In the genomic region with DNA sequence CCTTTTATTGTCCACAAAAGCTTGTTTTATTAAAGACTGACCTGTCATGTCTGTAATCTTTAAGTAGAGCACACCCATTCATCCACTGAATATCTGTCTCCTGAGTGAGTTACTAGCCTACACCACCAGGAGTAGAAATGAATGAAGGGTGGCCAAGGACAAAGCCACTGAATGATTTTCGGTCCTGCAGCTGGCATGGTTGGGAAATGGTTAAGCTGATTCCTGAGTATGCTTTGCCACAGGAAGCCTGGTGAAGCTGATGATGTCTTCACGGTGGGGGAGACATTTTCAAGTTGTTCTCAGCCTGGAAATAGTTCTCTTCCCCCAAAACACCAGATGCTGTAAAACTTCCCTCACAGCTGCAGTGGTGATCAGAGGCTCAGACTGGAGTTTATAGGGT, we compare ENCODE assay signal across 24 mouse cellular contexts. TPM values are rescaled to one million over a fixed set of nuclear protein-coding genes. Genes with fewer than 3 reads are reported as not detected.
DNase-seq lines count a peak whose midpoint lies in the region; ATAC-seq and TF ChIP-seq lines count a peak whose summit lies in the region.
"Had no signal": no experiment of that assay in that cellular context is flagged by ENCODE, and none has a peak within 500 bp of the region (broad histone marks: within the 10 kb centered on the region; RNA-seq: fewer than 3 reads in every experiment).

No protein-coding gene starts in this region.

- no peak overlapping the region for H3K9ac ChIP-seq in intestine, embryonic 14.5 days (ENCODE audit: low read length)
- no peak overlapping the region for H3K9ac ChIP-seq in intestine, postnatal 0 days (ENCODE audit: low read depth, low read length)
- no peak overlapping the region for H3K9ac ChIP-seq in midbrain, embryonic 15.5 days
- H3K9ac ChIP-seq: embryonic facial prominence, embryonic 13.5 days; embryonic facial prominence, embryonic 15.5 days; forebrain, embryonic 12.5 days had no signal

- no peaks in the 10 kb centered on the region for H3K9me3 ChIP-seq in intestine, embryonic 14.5 days (ENCODE audit: control insufficient read depth, low read length)
- no peaks in the 10 kb centered on the region for H3K9me3 ChIP-seq in intestine, postnatal 0 days (ENCODE audit: control insufficient read depth)
- H3K9me3 ChIP-seq in midbrain, embryonic 15.5 days: no peaks in the 10 kb centered on the region
- H3K9me3 ChIP-seq: embryonic facial prominence, embryonic 13.5 days; embryonic facial prominence, embryonic 15.5 days; forebrain, embryonic 10.5 days; forebrain, embryonic 12.5 days had no signal

- H3K4me3 ChIP-seq in intestine, embryonic 14.5 days (ENCODE audit: low read depth, low read length): no peak overlapping the region
- H3K4me3 ChIP-seq in intestine, postnatal 0 days (ENCODE audit: low read depth, low read length): no peak overlapping the region
- no peak overlapping the region for H3K4me3 ChIP-seq in midbrain, embryonic 15.5 days
- H3K4me3 ChIP-seq: embryonic facial prominence, embryonic 13.5 days; embryonic facial prominence, embryonic 15.5 days; erythroblast, embryonic 14.5 days; forebrain, embryonic 10.5 days; forebrain, embryonic 12.5 days had no signal

- no peak for TF ChIP-seq CTCF in intestine, postnatal 0 days (IDR thresholded peaks at IDR 0.05; ENCODE audit: low read depth)

- peak; percentile 48 for DNase-seq in intestine, embryonic 14.5 days (ENCODE audit: low spot score)
- no peak for DNase-seq in lung, postnatal 25 days (ENCODE audit: low spot score)
- DNase-seq in adrenal gland, postnatal 25 days: no peak
- DNase-seq: adrenal gland, adult 2 months; adrenal gland, postnatal 10 days; adrenal gland, postnatal 36 days; cerebellum, adult 11-12 months; cerebellum, adult 2 months; cerebellum, adult 9-10 months; cerebellum, postnatal 10 days; cerebellum, postnatal 25 days; embryo, embryonic 11 days had no signal

- 51% methylated on average over 2 of the region's 2 CpGs for WGBS in intestine, embryonic 14.5 days
- WGBS in intestine, postnatal 0 days: 47% methylated on average over 2 of the region's 2 CpGs
- WGBS in midbrain, embryonic 15.5 days: 68% methylated on average over 2 of the region's 2 CpGs

- H3K4me2 ChIP-seq in intestine, embryonic 14.5 days (ENCODE audit: low read length): no peak overlapping the region
- H3K4me2 ChIP-seq in intestine, postnatal 0 days (replicated peaks; ENCODE audit: low read depth): no peak overlapping the region
- no peak overlapping the region for H3K4me2 ChIP-seq in midbrain, embryonic 15.5 days
- H3K4me2 ChIP-seq: embryonic facial prominence, embryonic 13.5 days; embryonic facial prominence, embryonic 15.5 days; forebrain, embryonic 12.5 days had no signal

- H3K36me3 ChIP-seq in intestine, embryonic 14.5 days (ENCODE audit: control insufficient read depth, insufficient read depth, low read length): no peaks in the 10 kb centered on the region
- H3K36me3 ChIP-seq in intestine, postnatal 0 days (ENCODE audit: control insufficient read depth, insufficient read depth): no peaks in the 10 kb centered on the region
- H3K36me3 ChIP-seq in midbrain, embryonic 15.5 days (replicated peaks): no peaks in the 10 kb centered on the region
- H3K36me3 ChIP-seq: embryonic facial prominence, embryonic 13.5 days; embryonic facial prominence, embryonic 15.5 days; forebrain, embryonic 10.5 days; forebrain, embryonic 12.5 days had no signal

- peaks cover 6% of the 10 kb centered on the region; the same call in 1 of the 2 replicates for H3K4me1 ChIP-seq in intestine, embryonic 14.5 days (replicated peaks; ENCODE audit: control insufficient read depth, insufficient read depth, low read length)
- H3K4me1 ChIP-seq in intestine, postnatal 0 days (replicated peaks; ENCODE audit: control insufficient read depth, insufficient read depth, low read length): no peaks in the 10 kb centered on the region
- no peaks in the 10 kb centered on the region for H3K4me1 ChIP-seq in midbrain, embryonic 15.5 days
- H3K4me1 ChIP-seq: forebrain, embryonic 12.5 days had no signal

- H3K27ac ChIP-seq in intestine, embryonic 14.5 days (ENCODE audit: low read depth): no peak overlapping the region
- no peak overlapping the region for H3K27ac ChIP-seq in intestine, postnatal 0 days (ENCODE audit: low read depth, low read length)
- H3K27ac ChIP-seq in midbrain, embryonic 15.5 days: no peak overlapping the region
- H3K27ac ChIP-seq: embryonic facial prominence, embryonic 13.5 days; embryonic facial prominence, embryonic 15.5 days; forebrain, embryonic 10.5 days; forebrain, embryonic 12.5 days had no signal

- H3K27me3 ChIP-seq in intestine, embryonic 14.5 days (replicated peaks; ENCODE audit: control insufficient read depth, insufficient read depth, low read length): no peaks in the 10 kb centered on the region
- H3K27me3 ChIP-seq in intestine, postnatal 0 days (replicated peaks; ENCODE audit: control insufficient read depth, insufficient read depth, low read length): no peaks in the 10 kb centered on the region
- H3K27me3 ChIP-seq in midbrain, embryonic 15.5 days (replicated peaks): no peaks in the 10 kb centered on the region
- H3K27me3 ChIP-seq: embryonic facial prominence, embryonic 13.5 days; embryonic facial prominence, embryonic 15.5 days; forebrain, embryonic 12.5 days had no signal

- no peak for ATAC-seq in intestine, embryonic 14.5 days (replicated peaks; ENCODE audit: low FRiP score, low TSS enrichment, low read depth)
- no peak for ATAC-seq in intestine, postnatal 0 days
- peak; percentile 42; the same call in 1 of the 2 replicates for ATAC-seq in common myeloid progenitor, adult 5-6 weeks (replicated peaks; ENCODE audit: low read depth, poor library complexity, severe bottlenecking)
- 0 out of 2 replicates have a peak, but pooled peaks have one; percentile 20 for ATAC-seq in megakaryocyte progenitor cell, adult 5-6 weeks (replicated peaks; ENCODE audit: poor library complexity)
- no peak for ATAC-seq in midbrain, embryonic 15.5 days (replicated peaks)
- ATAC-seq: forebrain, embryonic 14.5 days; forebrain, embryonic 16.5 days had no signal

RNA-seq across cellular contexts. Expression of a gene that starts 33.7 kb away (rescaled TPM):
- 6.2 and 7.2 TPM in 2 replicates for polyA plus RNA-seq in intestine, embryonic 14.5 days (2014; fragmentation: Nextera tagmentation; extraction: Ambion mirVana)
- 0.76 and 0.93 TPM in 2 replicates for polyA plus RNA-seq in intestine, postnatal 0 days (2015; fragmentation: Nextera tagmentation; extraction: Ambion mirVana)
- not detected in 2 replicates for total RNA-seq in common myeloid progenitor, adult 5-6 weeks (2017)
- not detected in 2 replicates for total RNA-seq in megakaryocyte progenitor cell, adult 5-6 weeks (2015)
- total RNA-seq in megakaryocyte progenitor cell, adult 5-6 weeks (2017): not detected in 2 replicates
- total RNA-seq in adrenal gland, postnatal 25 days (2021): 0.33 and 0.43 TPM in 2 replicates
- 0.08 and 0.20 TPM in 2 replicates for polyA plus RNA-seq in midbrain, embryonic 15.5 days (2015; fragmentation: Nextera tagmentation; extraction: Ambion mirVana)
- total RNA-seq: MEL had no signal
- polyA plus RNA-seq: cerebellum, adult 2 months; erythroblast, embryonic 14.5 days had no signal

Comparison
In these comparisons a context has a peak if more than half of its experiments do, and no peak if none do; other contexts are left out.
1. ATAC-seq: peak in common myeloid progenitor, adult 5-6 weeks (single experiment) and megakaryocyte progenitor cell, adult 5-6 weeks (single experiment); none in intestine, embryonic 14.5 days (single experiment), intestine, postnatal 0 days (single experiment) and midbrain, embryonic 15.5 days (single experiment).